Comparison of ENCODE assay signal across 8 mouse cellular contexts in genomic region chr4:128993025-128993662, GRCm38 (mm10). TPM values are rescaled to one million over a fixed set of nuclear protein-coding genes. Genes with fewer than 3 reads are reported as not detected.
A peak's percentile ranks its signal among the peaks of the same experiment; 100 is the strongest.
DNase-seq lines count a peak whose midpoint lies in the region; ATAC-seq and TF ChIP-seq lines count a peak whose summit lies in the region.

No protein-coding gene starts in this region.

- H3K4me3 ChIP-seq in CH12.LX (replicated peaks in 1 of 3; ENCODE audit: low read depth in 2 of 3, low read length in 2 of 3, poor library complexity in 1 of 3): peak overlapping the region; percentile 81 to 97 (median 93)
- peak overlapping the region; percentile 78 for H3K4me3 ChIP-seq in forebrain, embryonic 11.5 days (ENCODE audit: low read depth, low read length)
- H3K4me3 ChIP-seq in heart, embryonic 16.5 days (ENCODE audit: low read length): peak overlapping the region; percentile 75
- peak overlapping the region; percentile 72 for H3K4me3 ChIP-seq in liver, embryonic 15.5 days (replicated peaks)
- peak overlapping the region; percentile 82 for H3K4me3 ChIP-seq in neural tube, embryonic 12.5 days

- peak; percentile 99 for ATAC-seq in forebrain, embryonic 11.5 days (replicated peaks; ENCODE audit: low FRiP score)
- ATAC-seq in heart, embryonic 16.5 days (replicated peaks; ENCODE audit: extremely low read depth, insufficient read depth, low FRiP score): peak; percentile 100
- ATAC-seq in liver, embryonic 15.5 days (ENCODE audit: insufficient read depth): peak; percentile 99
- peak; percentile 99 for ATAC-seq in neural tube, embryonic 12.5 days (ENCODE audit: low FRiP score, low read depth)

- 0 out of 2 replicates have a peak overlapping the region, but pooled peaks have one; percentile 27 for H3K4me2 ChIP-seq in CH12.LX (ENCODE audit: insufficient read depth, low read depth, poor library complexity, severe bottlenecking)
- peak overlapping the region; percentile 86 for H3K4me2 ChIP-seq in forebrain, embryonic 11.5 days (ENCODE audit: low read depth, low read length, severe bottlenecking)
- H3K4me2 ChIP-seq in heart, embryonic 16.5 days (ENCODE audit: low read depth, low read length): peak overlapping the region; percentile 92
- H3K4me2 ChIP-seq in liver, embryonic 15.5 days: peak overlapping the region; percentile 83
- H3K4me2 ChIP-seq in neural tube, embryonic 12.5 days (replicated peaks): peak overlapping the region; percentile 93

- peaks cover 14 to 37% of the 10 kb centered on the region in 2 experiments for H3K36me3 ChIP-seq in CH12.LX (replicated peaks in 1 of 2; ENCODE audit: control insufficient read depth in 1 of 2, insufficient read depth in 1 of 2, low read length in 1 of 2)
- no peaks in the 10 kb centered on the region; the same call in 1 of the 2 replicates for H3K36me3 ChIP-seq in forebrain, embryonic 11.5 days (ENCODE audit: control insufficient read depth, insufficient read depth, low read length)
- H3K36me3 ChIP-seq in heart, embryonic 16.5 days (ENCODE audit: control insufficient read depth, insufficient read depth): no peaks in the 10 kb centered on the region
- peaks cover 22% of the 10 kb centered on the region for H3K36me3 ChIP-seq in liver, embryonic 15.5 days (replicated peaks)
- H3K36me3 ChIP-seq in neural tube, embryonic 12.5 days: no peaks in the 10 kb centered on the region

- peaks cover 41% of the 10 kb centered on the region for H3K79me2 ChIP-seq in CH12.LX (replicated peaks; ENCODE audit: control insufficient read depth, extremely low read depth, insufficient read depth, poor library complexity, severe bottlenecking)

- H3K4me1 ChIP-seq in CH12.LX (ENCODE audit: control insufficient read depth in 1 of 2, insufficient read depth in 2 of 2): peaks cover 7 to 44% of the 10 kb centered on the region in 2 experiments
- peaks cover 9% of the 10 kb centered on the region for H3K4me1 ChIP-seq in forebrain, embryonic 11.5 days (replicated peaks; ENCODE audit: control insufficient read depth, insufficient read depth, low read length)
- peaks cover 32% of the 10 kb centered on the region for H3K4me1 ChIP-seq in heart, embryonic 16.5 days (ENCODE audit: control insufficient read depth, insufficient read depth, low read length)
- peaks cover 55% of the 10 kb centered on the region for H3K4me1 ChIP-seq in liver, embryonic 15.5 days (replicated peaks)
- peaks cover 18% of the 10 kb centered on the region for H3K4me1 ChIP-seq in neural tube, embryonic 12.5 days

- H3K27ac ChIP-seq in CH12.LX (ENCODE audit: insufficient read depth, low read depth): 0 out of 2 replicates have a peak overlapping the region, but pooled peaks have one; percentile 51
- no peak overlapping the region for H3K27ac ChIP-seq in forebrain, embryonic 11.5 days (ENCODE audit: low read depth, low read length)
- peak overlapping the region; percentile 88 for H3K27ac ChIP-seq in heart, embryonic 16.5 days (ENCODE audit: low read length)
- H3K27ac ChIP-seq in liver, embryonic 15.5 days (replicated peaks): peak overlapping the region; percentile 73
- H3K27ac ChIP-seq in neural tube, embryonic 12.5 days: no peak overlapping the region

- no peaks in the 10 kb centered on the region for H3K9me3 ChIP-seq in CH12.LX (replicated peaks; ENCODE audit: low read length)
- no peaks in the 10 kb centered on the region for H3K9me3 ChIP-seq in forebrain, embryonic 11.5 days (ENCODE audit: control insufficient read depth, low read length)
- H3K9me3 ChIP-seq in heart, embryonic 16.5 days (replicated peaks; ENCODE audit: control insufficient read depth, low read length): no peaks in the 10 kb centered on the region
- no peaks in the 10 kb centered on the region for H3K9me3 ChIP-seq in liver, embryonic 15.5 days (replicated peaks)
- no peaks in the 10 kb centered on the region for H3K9me3 ChIP-seq in neural tube, embryonic 12.5 days

- in situ Hi-C loops in CH12.LX (cut with MboI; ENCODE audit: low pct_ligation_motif_present, low pct_unique_long_range_greater_than_20kb, low sequenced_read_pairs): no loop called here

- H3K27me3 ChIP-seq in CH12.LX (replicated peaks): peaks cover 2% of the 10 kb centered on the region
- H3K27me3 ChIP-seq in forebrain, embryonic 11.5 days (ENCODE audit: control insufficient read depth, insufficient read depth, low read length): no peaks in the 10 kb centered on the region
- no peaks in the 10 kb centered on the region for H3K27me3 ChIP-seq in heart, embryonic 16.5 days (ENCODE audit: control insufficient read depth, insufficient read depth, low read length)
- no peaks in the 10 kb centered on the region for H3K27me3 ChIP-seq in liver, embryonic 15.5 days
- 0 out of 2 replicates have a peak, but pooled peaks cover 4% of the 10 kb centered on the region for H3K27me3 ChIP-seq in neural tube, embryonic 12.5 days (replicated peaks)

- dilution Hi-C loops in CH12.LX (cut with MboI; ENCODE audit: extremely low pct_ligation_motif_present, extremely low pct_unique_long_range_greater_than_20kb, low sequenced_read_pairs): no loop called here

- peak; percentile 90 for TF ChIP-seq POLR2A in CH12.LX (IDR thresholded peaks at IDR 0.05; ENCODE audit: low read depth, low read length)

- peak; percentile 97 for DNase-seq in CH12.LX (ENCODE audit: extremely low read depth)
- peak; percentile 98 for DNase-seq in c-Kit-positive CD71-positive TER-119-negative erythroid progenitor cells, embryonic 14.5 days (ENCODE audit: low read depth)
- DNase-seq in forebrain, embryonic 11.5 days (ENCODE audit: low spot score): peak; percentile 96
- peak; percentile 94 to 95 for DNase-seq in kidney, postnatal 36 days
- DNase-seq in telencephalon, adult 2 months (ENCODE audit: low read depth, low spot score): peak; percentile 98

- peak overlapping the region; percentile 74 for H3K9ac ChIP-seq in CH12.LX (ENCODE audit: insufficient read depth, low read depth)
- peak overlapping the region; percentile 85 for H3K9ac ChIP-seq in forebrain, embryonic 11.5 days (ENCODE audit: low read length)
- H3K9ac ChIP-seq in heart, embryonic 16.5 days (ENCODE audit: low read length): peak overlapping the region; percentile 79
- H3K9ac ChIP-seq in liver, embryonic 15.5 days: peak overlapping the region; percentile 78
- H3K9ac ChIP-seq in neural tube, embryonic 12.5 days: peak overlapping the region; percentile 74

- TF ChIP-seq EP300 in CH12.LX (IDR thresholded peaks at IDR 0.05; ENCODE audit: low read length): no peak

- TF ChIP-seq CTCF in CH12.LX (conservative IDR thresholded peaks at IDR 0.05 in 1 of 2, IDR thresholded peaks at IDR 0.05 in 1 of 2; ENCODE audit: low read depth in 2 of 2, low read length in 2 of 2): no peak

- under 1% methylated on average over 49 of the region's 49 CpGs for WGBS in forebrain, embryonic 11.5 days
- WGBS in heart, embryonic 16.5 days: under 1% methylated on average over 49 of the region's 49 CpGs
- WGBS in liver, embryonic 15.5 days (ENCODE audit: insufficient replicate concordance): under 1% methylated on average over 49 of the region's 49 CpGs
- WGBS in neural tube, embryonic 12.5 days: under 1% methylated on average over 49 of the region's 49 CpGs

- TF ChIP-seq RAD21 in CH12.LX (IDR thresholded peaks at IDR 0.05; ENCODE audit: low read depth, low read length): no peak

TF ChIP-seq in CH12.LX, 34 proteins besides CTCF, POLR2A, EP300 and RAD21 (continues in another document):
- peak; percentile 75; the same call in 1 of the 2 replicates for TF ChIP-seq POLR2AphosphoS2 (IDR thresholded peaks at IDR 0.05; ENCODE audit: low read depth, low read length)
- TF ChIP-seq MYC (IDR thresholded peaks at IDR 0.05; ENCODE audit: low read depth, low read length): peak; percentile 68; the same call in 1 of the 2 replicates
- TF ChIP-seq E2F4 (IDR thresholded peaks at IDR 0.05; ENCODE audit: insufficient replicate concordance, low read depth, low read length): 0 out of 2 replicates have a peak, but pooled peaks have one; percentile 63
- peak; percentile 74 for TF ChIP-seq HCFC1 (IDR thresholded peaks at IDR 0.05; ENCODE audit: low read depth, low read length)
- TF ChIP-seq RCOR1 (conservative IDR thresholded peaks at IDR 0.05; ENCODE audit: low read depth, low read length): no peak; the same call in 1 of the 2 replicates
- TF ChIP-seq BHLHE40 (IDR thresholded peaks at IDR 0.05; ENCODE audit: low read depth, low read length): 0 out of 2 replicates have a peak, but pooled peaks have one; percentile 32
- no peak for TF ChIP-seq ZKSCAN1 (IDR thresholded peaks at IDR 0.05; ENCODE audit: borderline replicate concordance, low read depth, low read length)
- TF ChIP-seq ZNF384 (IDR thresholded peaks at IDR 0.05; ENCODE audit: low read depth, low read length): no peak
- no peak for TF ChIP-seq JUND (conservative IDR thresholded peaks at IDR 0.05; ENCODE audit: low read depth, low read length)
- no peak for TF ChIP-seq TBP (conservative IDR thresholded peaks at IDR 0.05; ENCODE audit: low read depth, low read length)
- TF ChIP-seq MAFK (IDR thresholded peaks at IDR 0.05; ENCODE audit: insufficient replicate concordance, low read length): no peak
- TF ChIP-seq IRF4 (IDR thresholded peaks at IDR 0.05; ENCODE audit: low read depth, low read length): no peak
- peak; percentile 93 for TF ChIP-seq MAX (IDR thresholded peaks at IDR 0.05; ENCODE audit: low read length)
- peak; percentile 72; the same call in 1 of the 2 replicates for TF ChIP-seq KAT2A (IDR thresholded peaks at IDR 0.05; ENCODE audit: insufficient replicate concordance, low read length)
- TF ChIP-seq MAZ (IDR thresholded peaks at IDR 0.05; ENCODE audit: low read depth, low read length): 0 out of 2 replicates have a peak, but pooled peaks have one; percentile 67

RNA-seq across cellular contexts. Expression of gene Ak2, which starts 1.4 kb away (rescaled TPM):
- total RNA-seq in CH12.LX (2012; rRNA removed) (269 and 278 TPM in 2 replicates), CH12.LX (2014; rRNA removed) (280 and 293 TPM in 2 replicates)
- polyA plus RNA-seq in CH12.LX (2012; ENCODE audit: insufficient read length, low read depth): 343 and 363 TPM in 2 replicates
- 173 and 174 TPM in 2 replicates for polyA plus RNA-seq in forebrain, embryonic 11.5 days (2014; fragmentation: Nextera tagmentation; extraction: Ambion mirVana)
- 166 and 168 TPM in 2 replicates for polyA plus RNA-seq in heart, embryonic 16.5 days (2015; fragmentation: Nextera tagmentation; extraction: Ambion mirVana)
- polyA plus RNA-seq in liver, embryonic 15.5 days (2015; fragmentation: Nextera tagmentation; extraction: Ambion mirVana): 119 and 121 TPM in 2 replicates
- 124 and 127 TPM in 2 replicates for polyA plus RNA-seq in neural tube, embryonic 12.5 days (2016; fragmentation: Nextera tagmentation; extraction: Ambion mirVana)

RNA-seq across cellular contexts. Expression of gene Azin2, which starts 30.9 kb away (rescaled TPM):
- total RNA-seq in CH12.LX (2012; rRNA removed) (0.63 and 1.7 TPM in 2 replicates), CH12.LX (2014; rRNA removed) (0.58 and 0.91 TPM in 2 replicates)
- 2.1 and 2.4 TPM in 2 replicates for polyA plus RNA-seq in CH12.LX (2012; ENCODE audit: insufficient read length, low read depth)
- polyA plus RNA-seq in forebrain, embryonic 11.5 days (2014; fragmentation: Nextera tagmentation; extraction: Ambion mirVana): 11.5 TPM in 2 replicates
- polyA plus RNA-seq in heart, embryonic 16.5 days (2015; fragmentation: Nextera tagmentation; extraction: Ambion mirVana): 7.6 and 8.9 TPM in 2 replicates
- 0.71 and 0.77 TPM in 2 replicates for polyA plus RNA-seq in liver, embryonic 15.5 days (2015; fragmentation: Nextera tagmentation; extraction: Ambion mirVana)
- 14.4 and 17.5 TPM in 2 replicates for polyA plus RNA-seq in neural tube, embryonic 12.5 days (2016; fragmentation: Nextera tagmentation; extraction: Ambion mirVana)

Comparison
In these comparisons a context has a peak if more than half of its experiments do, and no peak if none do; other contexts are left out.
1. H3K27ac ChIP-seq: peak in CH12.LX (single experiment), heart, embryonic 16.5 days (single experiment) and liver, embryonic 15.5 days (single experiment); none in forebrain, embryonic 11.5 days (single experiment) and neural tube, embryonic 12.5 days (single experiment).
2. H3K4me2 ChIP-seq: peak in every context shown above with its lines; median percentile 93 in neural tube, embryonic 12.5 days; 92 in heart, embryonic 16.5 days; 86 in forebrain, embryonic 11.5 days; 83 in liver, embryonic 15.5 days; 27 in CH12.LX.
3. Peak in every context shown above with its lines, with median percentiles within 50 percentile points of each other: DNase-seq, H3K4me3 ChIP-seq, H3K9ac ChIP-seq and ATAC-seq.